ENCODE assay signal across 19 mouse cellular contexts in genomic region chr10:62471105-62471504, GRCm38 (mm10). TPM values are rescaled to one million over a fixed set of nuclear protein-coding genes. Genes with fewer than 3 reads are reported as not detected.
DNase-seq lines count a peak whose midpoint lies in the region; ATAC-seq and TF ChIP-seq lines count a peak whose summit lies in the region.
"Had no signal": no experiment of that assay in that cellular context is flagged by ENCODE, and none has a peak within 500 bp of the region (broad histone marks: within the 10 kb centered on the region; RNA-seq: fewer than 3 reads in every experiment).

No protein-coding gene starts in this region.

- WGBS in heart, embryonic 13.5 days, result 28% methylated on average over 5 of the region's 5 CpGs
- 55% methylated on average over 5 of the region's 5 CpGs for WGBS in heart, embryonic 10.5 days
- WGBS in midbrain, embryonic 14.5 days, result 57% methylated on average over 5 of the region's 5 CpGs
- WGBS in midbrain, embryonic 11.5 days, result 71% methylated on average over 5 of the region's 5 CpGs

- H3K4me1 ChIP-seq in heart, embryonic 13.5 days, result peaks cover 12% of the 10 kb centered on the region
- no peaks in the 10 kb centered on the region for H3K4me1 ChIP-seq in heart, embryonic 10.5 days
- no peaks in the 10 kb centered on the region for H3K4me1 ChIP-seq in midbrain, embryonic 14.5 days (ENCODE audit: control insufficient read depth, insufficient read depth, low read length)
- no peaks in the 10 kb centered on the region for H3K4me1 ChIP-seq in midbrain, embryonic 11.5 days (ENCODE audit: control insufficient read depth, insufficient read depth, low read length)
- H3K4me1 ChIP-seq: embryonic facial prominence, embryonic 12.5 days; hindbrain, embryonic 15.5 days had no signal

- no peak overlapping the region for H3K9ac ChIP-seq in heart, embryonic 13.5 days
- no peak overlapping the region for H3K9ac ChIP-seq in midbrain, embryonic 14.5 days (replicated peaks; ENCODE audit: low read length)
- H3K9ac ChIP-seq in midbrain, embryonic 11.5 days (ENCODE audit: low read length), result no peak overlapping the region
- H3K9ac ChIP-seq: embryonic facial prominence, embryonic 12.5 days; forebrain, postnatal 0 days; hindbrain, embryonic 15.5 days had no signal

- no peak for ATAC-seq in heart, embryonic 13.5 days (ENCODE audit: extremely low read depth, insufficient number of reproducible peaks, low FRiP score, low TSS enrichment)
- no peak for ATAC-seq in midbrain, embryonic 14.5 days (ENCODE audit: low FRiP score, low TSS enrichment)
- ATAC-seq in midbrain, embryonic 11.5 days (ENCODE audit: low FRiP score), result no peak
- ATAC-seq in Patski, result peak; percentile 85
- no peak for ATAC-seq in megakaryocyte, adult 5-6 weeks (ENCODE audit: poor library complexity, severe bottlenecking)
- ATAC-seq: forebrain, postnatal 0 days; intestine, embryonic 16.5 days had no signal

- TF ChIP-seq CTCF in Patski (IDR thresholded peaks at IDR 0.05), result no peak

- in situ Hi-C loops in Patski (cut with MboI; ENCODE audit: low pct_unique_long_range_greater_than_20kb), result no loop called here

- POLR2A ChIA-PET in Patski (lab: Charles Lee), result interaction anchor here (0.6 kb wide), 1 partner anchor 195 kb away, joined by 3 read pairs; no protein-coding TSS in a partner anchor

- H3K27ac ChIP-seq in heart, embryonic 13.5 days (replicated peaks), result peak overlapping the region; percentile 32; the same call in 1 of the 2 replicates
- no peak overlapping the region for H3K27ac ChIP-seq in heart, embryonic 10.5 days
- no peak overlapping the region for H3K27ac ChIP-seq in midbrain, embryonic 14.5 days (replicated peaks; ENCODE audit: low read depth, low read length)
- H3K27ac ChIP-seq in midbrain, embryonic 11.5 days (ENCODE audit: low read depth, low read length), result no peak overlapping the region
- H3K27ac ChIP-seq: embryonic facial prominence, embryonic 12.5 days; hindbrain, embryonic 15.5 days had no signal

- no peaks in the 10 kb centered on the region for H3K27me3 ChIP-seq in heart, embryonic 13.5 days (replicated peaks)
- no peaks in the 10 kb centered on the region for H3K27me3 ChIP-seq in heart, embryonic 10.5 days (ENCODE audit: insufficient read depth, poor library complexity, severe bottlenecking)
- no peaks in the 10 kb centered on the region for H3K27me3 ChIP-seq in midbrain, embryonic 14.5 days (ENCODE audit: control insufficient read depth, insufficient read depth, low read length)
- H3K27me3 ChIP-seq in midbrain, embryonic 11.5 days (ENCODE audit: control insufficient read depth, insufficient read depth, low read length), result no peaks in the 10 kb centered on the region
- no peaks in the 10 kb centered on the region for H3K27me3 ChIP-seq in Patski
- H3K27me3 ChIP-seq: embryonic facial prominence, embryonic 12.5 days; hindbrain, embryonic 15.5 days had no signal

- no peak overlapping the region for H3K4me3 ChIP-seq in heart, embryonic 13.5 days
- no peak overlapping the region for H3K4me3 ChIP-seq in heart, embryonic 10.5 days
- no peak overlapping the region for H3K4me3 ChIP-seq in midbrain, embryonic 14.5 days (replicated peaks; ENCODE audit: low read depth, low read length)
- no peak overlapping the region for H3K4me3 ChIP-seq in midbrain, embryonic 11.5 days (ENCODE audit: low read depth, low read length)
- H3K4me3 ChIP-seq: embryonic facial prominence, embryonic 12.5 days; hindbrain, embryonic 15.5 days had no signal

- CTCF ChIA-PET in Patski (lab: Charles Lee), result interaction anchor here (1.5 to 3.3 kb wide), 2 partner anchors 10 to 14 kb away, joined by 8 to 11 read pairs; partner anchors contain the start of gene Vps26a

- H3K4me2 ChIP-seq in heart, embryonic 13.5 days, result 0 out of 2 replicates have a peak overlapping the region, but pooled peaks have one; percentile 7
- H3K4me2 ChIP-seq in midbrain, embryonic 14.5 days (ENCODE audit: low read length), result no peak overlapping the region
- no peak overlapping the region for H3K4me2 ChIP-seq in midbrain, embryonic 11.5 days
- H3K4me2 ChIP-seq: embryonic facial prominence, embryonic 12.5 days; hindbrain, embryonic 15.5 days had no signal

- H3K9me3 ChIP-seq in heart, embryonic 13.5 days, result no peaks in the 10 kb centered on the region
- H3K9me3 ChIP-seq in heart, embryonic 10.5 days, result no peaks in the 10 kb centered on the region
- H3K9me3 ChIP-seq in midbrain, embryonic 14.5 days (ENCODE audit: control insufficient read depth, low read length), result no peaks in the 10 kb centered on the region
- H3K9me3 ChIP-seq in midbrain, embryonic 11.5 days (ENCODE audit: control insufficient read depth, low read length), result no peaks in the 10 kb centered on the region
- H3K9me3 ChIP-seq: embryonic facial prominence, embryonic 12.5 days; hindbrain, embryonic 15.5 days had no signal

- peaks cover 32% of the 10 kb centered on the region for H3K36me3 ChIP-seq in heart, embryonic 13.5 days
- peaks cover 3% of the 10 kb centered on the region; the same call in 1 of the 2 replicates for H3K36me3 ChIP-seq in heart, embryonic 10.5 days
- peaks cover 20% of the 10 kb centered on the region for H3K36me3 ChIP-seq in midbrain, embryonic 14.5 days (ENCODE audit: control insufficient read depth, insufficient read depth, low read length)
- H3K36me3 ChIP-seq in midbrain, embryonic 11.5 days (ENCODE audit: control insufficient read depth, insufficient read depth, low read length), result no peaks in the 10 kb centered on the region

- DNase-seq in heart, embryonic 10.5 days (ENCODE audit: low spot score), result no peak
- DNase-seq in midbrain, embryonic 14.5 days, result peak; percentile 2
- no peak for DNase-seq in midbrain, embryonic 11.5 days (ENCODE audit: low spot score, missing footprints)
- DNase-seq in Patski (ENCODE audit: low read depth, low spot score), result no peak
- DNase-seq in forelimb bud, embryonic 11.5 days (ENCODE audit: low read depth, low spot score), result peak; percentile 4
- no peak for DNase-seq in urinary bladder, adult 18-20 months (ENCODE audit: low spot score in 2 of 2)
- DNase-seq: adrenal gland, postnatal 10 days; cerebellum, adult 11-12 months; cerebellum, adult 9-10 months; cerebellum, postnatal 25 days; forebrain, postnatal 0 days; gastrocnemius, postnatal 10 days had no signal

RNA-seq across cellular contexts. Expression of gene Vps26a, which starts 15.5 kb away (rescaled TPM):
- polyA plus RNA-seq in heart, embryonic 13.5 days (2015; fragmentation: Nextera tagmentation; extraction: Ambion mirVana), result 67.5 and 70.3 TPM in 2 replicates
- 72.3 and 79.3 TPM in 2 replicates for polyA plus RNA-seq in heart, embryonic 10.5 days (2016; fragmentation: Nextera tagmentation; extraction: Ambion mirVana)
- polyA plus RNA-seq in midbrain, embryonic 14.5 days (2014; fragmentation: Nextera tagmentation; extraction: Ambion mirVana), result 54.2 and 65.0 TPM in 2 replicates
- polyA plus RNA-seq in midbrain, embryonic 11.5 days (2014; fragmentation: Nextera tagmentation; extraction: Ambion mirVana), result 107 and 117 TPM in 2 replicates
- 81.6 TPM for polyA plus RNA-seq in Patski (2021)
- 101 and 124 TPM in 2 replicates for total RNA-seq in megakaryocyte, adult 5-6 weeks (2015)
- total RNA-seq in megakaryocyte, adult 5-6 weeks (2017), result 124 and 146 TPM in 2 replicates

RNA-seq across cellular contexts. Expression of gene Supv3l1, which starts 21.6 kb away (rescaled TPM):
- 26.6 and 27.0 TPM in 2 replicates for polyA plus RNA-seq in heart, embryonic 13.5 days (2015; fragmentation: Nextera tagmentation; extraction: Ambion mirVana)
- 32.8 and 36.0 TPM in 2 replicates for polyA plus RNA-seq in heart, embryonic 10.5 days (2016; fragmentation: Nextera tagmentation; extraction: Ambion mirVana)
- 15.8 and 24.5 TPM in 2 replicates for polyA plus RNA-seq in midbrain, embryonic 14.5 days (2014; fragmentation: Nextera tagmentation; extraction: Ambion mirVana)
- polyA plus RNA-seq in midbrain, embryonic 11.5 days (2014; fragmentation: Nextera tagmentation; extraction: Ambion mirVana), result 29.1 and 31.6 TPM in 2 replicates
- 37.2 TPM for polyA plus RNA-seq in Patski (2021)
- total RNA-seq in megakaryocyte, adult 5-6 weeks (2015), result 14.9 and 20.5 TPM in 2 replicates
- 19.5 and 20.7 TPM in 2 replicates for total RNA-seq in megakaryocyte, adult 5-6 weeks (2017)

RNA-seq across cellular contexts. Expression of gene 4930507D05Rik, which starts 21.8 kb away (rescaled TPM):
- 0.56 and 0.61 TPM in 2 replicates for polyA plus RNA-seq in heart, embryonic 13.5 days (2015; fragmentation: Nextera tagmentation; extraction: Ambion mirVana)
- polyA plus RNA-seq in heart, embryonic 10.5 days (2016; fragmentation: Nextera tagmentation; extraction: Ambion mirVana), result 0.76 and 0.95 TPM in 2 replicates
- 0.96 and 1.6 TPM in 2 replicates for polyA plus RNA-seq in midbrain, embryonic 14.5 days (2014; fragmentation: Nextera tagmentation; extraction: Ambion mirVana)
- 1.2 and 1.7 TPM in 2 replicates for polyA plus RNA-seq in midbrain, embryonic 11.5 days (2014; fragmentation: Nextera tagmentation; extraction: Ambion mirVana)
- polyA plus RNA-seq in Patski (2021), result 0.24 TPM
- total RNA-seq in megakaryocyte, adult 5-6 weeks (2015), result not detected in 2 replicates
- 0.69 TPM in 1 of 2 replicates, not detected in the other for total RNA-seq in megakaryocyte, adult 5-6 weeks (2017)

RNA-seq across cellular contexts. Expression of gene Hkdc1, which starts 48.8 kb away (rescaled TPM):
- 0.37 and 0.97 TPM in 2 replicates for polyA plus RNA-seq in heart, embryonic 13.5 days (2015; fragmentation: Nextera tagmentation; extraction: Ambion mirVana)
- polyA plus RNA-seq in heart, embryonic 10.5 days (2016; fragmentation: Nextera tagmentation; extraction: Ambion mirVana), result 2.2 and 4.7 TPM in 2 replicates
- polyA plus RNA-seq in midbrain, embryonic 14.5 days (2014; fragmentation: Nextera tagmentation; extraction: Ambion mirVana), result 0.29 TPM in 1 of 2 replicates, not detected in the other
- 0.07 and 0.11 TPM in 2 replicates for polyA plus RNA-seq in midbrain, embryonic 11.5 days (2014; fragmentation: Nextera tagmentation; extraction: Ambion mirVana)
- 0.22 TPM for polyA plus RNA-seq in Patski (2021)
- total RNA-seq in megakaryocyte, adult 5-6 weeks (2015), result not detected in 2 replicates
- not detected in 2 replicates for total RNA-seq in megakaryocyte, adult 5-6 weeks (2017)
- total RNA-seq: hematopoietic stem cell, adult 5-6 weeks had no signal
- polyA plus RNA-seq: forebrain, embryonic 11.5 days had no signal

RNA-seq across cellular contexts. Expression of gene Srgn, which starts 56.1 kb away (rescaled TPM):
- polyA plus RNA-seq in heart, embryonic 13.5 days (2015; fragmentation: Nextera tagmentation; extraction: Ambion mirVana), result 8.2 and 8.6 TPM in 2 replicates
- 3.7 and 4.1 TPM in 2 replicates for polyA plus RNA-seq in heart, embryonic 10.5 days (2016; fragmentation: Nextera tagmentation; extraction: Ambion mirVana)
- 5.4 and 11.4 TPM in 2 replicates for polyA plus RNA-seq in midbrain, embryonic 14.5 days (2014; fragmentation: Nextera tagmentation; extraction: Ambion mirVana)
- polyA plus RNA-seq in midbrain, embryonic 11.5 days (2014; fragmentation: Nextera tagmentation; extraction: Ambion mirVana), result 6.6 and 6.8 TPM in 2 replicates
- polyA plus RNA-seq in Patski (2021), result not detected
- total RNA-seq in megakaryocyte, adult 5-6 weeks (2015), result 646 and 668 TPM in 2 replicates
- 492 and 500 TPM in 2 replicates for total RNA-seq in megakaryocyte, adult 5-6 weeks (2017)

Comparison
In these comparisons a context has a peak if more than half of its experiments do, and no peak if none do; other contexts are left out.
1. DNase-seq: peak in midbrain, embryonic 14.5 days (single experiment) and forelimb bud, embryonic 11.5 days (single experiment); none in heart, embryonic 10.5 days (single experiment), midbrain, embryonic 11.5 days (single experiment), Patski (single experiment) and urinary bladder, adult 18-20 months (0 of 2).